In genomic region chr4:97676579-97676937, GRCm38 (mm10) we compare ENCODE assay signal across 13 mouse cellular contexts.
DNase-seq lines count a peak whose midpoint lies in the region; ATAC-seq and TF ChIP-seq lines count a peak whose summit lies in the region.
"Had no signal": no experiment of that assay in that cellular context is flagged by ENCODE, and none has a peak within 500 bp of the region (broad histone marks: within the 10 kb centered on the region; RNA-seq: fewer than 3 reads in every experiment).

No protein-coding gene starts in this region.

- no peak overlapping the region for H3K4me2 ChIP-seq in hindbrain, embryonic 11.5 days (replicated peaks; ENCODE audit: low read depth, low read length)

- no peak for TF ChIP-seq CTCF in olfactory bulb, adult 2 months (IDR thresholded peaks at IDR 0.05; ENCODE audit: insufficient read depth, low read depth, low read length)

- DNase-seq in cerebellum, adult 9-11 months, result peak; percentile 21
- no peak for DNase-seq in cerebellum, postnatal 14 days
- peak; percentile 10 for DNase-seq in right cerebral cortex, adult 18-20 months
- no peak for DNase-seq in right cerebral cortex, postnatal 4 days
- no peak for DNase-seq in hindbrain, embryonic 11.5 days (ENCODE audit: low spot score)
- DNase-seq in kidney, adult 9 months, result no peak
- no peak for DNase-seq in kidney, postnatal 36 days
- DNase-seq: heart, postnatal 36 days; kidney, adult 11 months; spleen, adult 18-20 months had no signal

- no peaks in the 10 kb centered on the region for H3K4me1 ChIP-seq in hindbrain, embryonic 11.5 days (replicated peaks; ENCODE audit: control insufficient read depth, insufficient read depth, low read length)
- H3K4me1 ChIP-seq in olfactory bulb, adult 2 months (ENCODE audit: control insufficient read depth, insufficient read depth, low read length), result peaks cover 8% of the 10 kb centered on the region; the same call in 1 of the 2 replicates

- no peaks in the 10 kb centered on the region for H3K36me3 ChIP-seq in hindbrain, embryonic 11.5 days (ENCODE audit: control insufficient read depth, insufficient read depth, low read length)
- H3K36me3 ChIP-seq: limb, embryonic 12.5 days had no signal

- TF ChIP-seq POLR2A in olfactory bulb, adult 2 months (IDR thresholded peaks at IDR 0.05; ENCODE audit: insufficient read depth, low read depth, low read length), result no peak

- H3K27me3 ChIP-seq in hindbrain, embryonic 11.5 days (ENCODE audit: control insufficient read depth, insufficient read depth, low read length), result no peaks in the 10 kb centered on the region
- H3K27me3 ChIP-seq: limb, embryonic 12.5 days had no signal

- peak; percentile 62 for ATAC-seq in hindbrain, embryonic 11.5 days (ENCODE audit: low FRiP score)

- no peak overlapping the region for H3K27ac ChIP-seq in hindbrain, embryonic 11.5 days (ENCODE audit: low read depth, low read length)
- H3K27ac ChIP-seq in olfactory bulb, adult 2 months (ENCODE audit: insufficient read depth, low read depth, low read length), result peak overlapping the region; percentile 79
- H3K27ac ChIP-seq: left cerebral cortex, adult 2 months; limb, embryonic 12.5 days had no signal

- H3K9me3 ChIP-seq in hindbrain, embryonic 11.5 days (ENCODE audit: control insufficient read depth, low read length), result no peaks in the 10 kb centered on the region
- H3K9me3 ChIP-seq: limb, embryonic 12.5 days had no signal

- H3K4me3 ChIP-seq in hindbrain, embryonic 11.5 days (ENCODE audit: low read depth, low read length), result no peak overlapping the region
- no peak overlapping the region for H3K4me3 ChIP-seq in olfactory bulb, adult 2 months (ENCODE audit: insufficient read depth, low read depth, low read length)
- H3K4me3 ChIP-seq: limb, embryonic 12.5 days had no signal

- WGBS in hindbrain, embryonic 11.5 days, result 20% methylated on average over 2 of the region's 2 CpGs
- 33% methylated on average over 2 of the region's 2 CpGs for WGBS in olfactory bulb, adult 2 months

- no peak overlapping the region for H3K9ac ChIP-seq in hindbrain, embryonic 11.5 days (ENCODE audit: low read depth, low read length)
- H3K9ac ChIP-seq: limb, embryonic 12.5 days had no signal

Comparison
In these comparisons a context has a peak if more than half of its experiments do, and no peak if none do; other contexts are left out.
1. DNase-seq: peak in cerebellum, adult 9-11 months (single experiment) and right cerebral cortex, adult 18-20 months (single experiment); none in cerebellum, postnatal 14 days (0 of 2), right cerebral cortex, postnatal 4 days (single experiment), hindbrain, embryonic 11.5 days (single experiment), kidney, adult 9 months (single experiment) and kidney, postnatal 36 days (0 of 2).